Mouse (Mus musculus): ENCODE measurements around the gene Zfp36.

The Zfp36 gene

DNA sequence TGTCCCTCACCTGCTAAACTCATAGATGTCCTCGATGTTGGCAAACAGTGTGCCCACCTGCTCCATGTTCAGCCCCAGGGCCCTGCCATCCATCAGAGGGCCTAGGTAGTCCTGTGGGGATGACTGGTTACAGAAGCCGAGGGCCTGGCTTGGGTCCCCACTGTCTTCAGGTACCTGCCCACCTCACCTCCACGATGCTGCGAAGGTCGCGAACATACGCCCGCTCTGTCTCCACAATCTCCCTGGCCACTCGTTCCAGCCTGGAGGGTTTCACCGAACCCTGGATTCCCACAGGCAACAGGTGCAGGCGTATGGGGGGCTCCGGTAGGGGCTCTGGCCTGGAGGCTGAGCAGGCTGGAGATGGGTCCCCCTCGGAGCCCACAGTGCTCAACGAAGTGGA lies 10.0 kb downstream of the Zfp36 start:
- ATAC-seq (ENCODE audit: low TSS enrichment), result no peak

GRCm38 (mm10) chr7:28368276-28368920 lies 11.7 kb downstream of the Zfp36 start:
- no peak for ATAC-seq (ENCODE audit: low TSS enrichment)

- ATAC-seq (ENCODE audit: low TSS enrichment), result no peak
Measured at GRCm38 (mm10) chr7:28367663-28368275, 12.3 kb downstream of the Zfp36 start.

DNA sequence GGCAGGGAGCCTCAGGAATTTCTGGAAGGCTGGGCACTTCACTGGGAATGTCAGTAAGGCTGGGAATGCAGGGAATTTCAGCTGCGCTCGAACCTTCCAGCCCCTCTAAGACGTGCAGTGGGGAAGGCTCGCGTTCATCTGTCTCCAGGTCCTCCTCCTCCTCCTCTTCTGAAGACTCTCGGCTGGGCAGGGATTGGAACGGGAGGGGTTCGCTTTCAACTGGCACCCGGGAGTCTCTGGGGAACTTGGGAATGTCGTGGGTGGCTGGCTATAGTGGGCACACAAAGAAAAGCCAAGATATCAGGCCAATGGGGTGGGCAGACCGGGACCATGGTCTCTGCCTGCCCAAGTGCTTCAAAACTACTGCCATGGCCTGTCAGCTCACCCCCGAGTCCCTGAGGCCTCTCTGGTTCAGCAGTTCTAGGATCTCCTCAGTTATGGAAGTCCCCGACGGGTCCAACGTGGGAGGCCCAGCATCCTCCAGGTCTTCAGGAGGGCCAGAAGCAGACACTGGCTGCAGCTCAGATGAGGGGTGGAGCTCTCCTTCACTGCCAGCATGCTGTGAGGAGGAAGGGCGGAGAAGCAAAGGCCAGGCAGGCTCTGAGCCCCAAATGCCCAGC lies 17.5 kb downstream of the Zfp36 start:
- no peak for ATAC-seq (ENCODE audit: low TSS enrichment)

- peak; percentile 41; the same call in 1 of the 2 replicates for ATAC-seq (ENCODE audit: low TSS enrichment)
Measured at GRCm38 (mm10) chr7:28361647-28362341, 18.3 kb downstream of the Zfp36 start.

DNA sequence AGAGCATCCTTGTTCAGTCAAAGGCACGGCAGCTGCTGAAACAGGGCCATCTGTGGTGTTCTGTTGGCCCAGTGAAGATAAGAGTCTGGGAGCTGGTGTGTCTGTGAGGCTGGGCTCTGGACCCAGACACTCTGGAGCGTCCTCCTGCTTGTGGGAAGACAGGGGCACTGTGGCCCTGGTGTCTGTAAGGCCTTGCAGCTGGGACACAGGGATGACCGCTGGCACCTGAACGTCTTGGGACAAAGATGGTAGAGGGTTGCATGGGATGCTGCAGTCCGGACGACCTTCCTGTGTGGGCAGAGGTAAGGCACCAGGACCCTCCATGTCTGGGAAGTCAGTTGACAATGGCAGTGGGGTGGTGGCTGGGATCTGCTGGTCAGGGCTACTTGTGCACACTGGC lies 19.8 kb downstream of the Zfp36 start:
- ATAC-seq (ENCODE audit: low TSS enrichment), result no peak

DNA sequence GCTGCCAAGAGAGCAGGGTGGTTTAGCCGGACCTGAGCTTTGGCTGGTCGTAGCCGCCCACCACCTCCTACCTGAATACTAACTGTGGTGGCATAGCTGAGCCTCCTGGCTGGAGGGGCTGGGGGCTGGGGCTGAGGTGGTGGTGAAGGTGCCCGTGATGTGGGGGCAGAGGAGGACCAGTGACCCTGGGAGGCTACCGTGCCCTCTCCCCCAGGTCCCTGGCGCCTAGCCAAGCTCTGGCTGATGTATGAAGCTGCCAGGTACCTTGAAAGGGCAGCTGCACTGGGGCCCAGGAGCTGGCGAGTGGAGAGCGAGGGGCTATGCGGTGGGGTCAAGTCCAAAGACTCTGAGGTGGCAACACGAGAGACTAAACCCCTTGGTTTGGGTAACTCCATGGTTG lies 20.2 kb downstream of the Zfp36 start:
- no peak for ATAC-seq (ENCODE audit: low TSS enrichment)

GRCm38 (mm10) chr7:28358431-28358830 lies 21.6 kb downstream of the Zfp36 start:
- no peak for ATAC-seq (ENCODE audit: low TSS enrichment)

DNA sequence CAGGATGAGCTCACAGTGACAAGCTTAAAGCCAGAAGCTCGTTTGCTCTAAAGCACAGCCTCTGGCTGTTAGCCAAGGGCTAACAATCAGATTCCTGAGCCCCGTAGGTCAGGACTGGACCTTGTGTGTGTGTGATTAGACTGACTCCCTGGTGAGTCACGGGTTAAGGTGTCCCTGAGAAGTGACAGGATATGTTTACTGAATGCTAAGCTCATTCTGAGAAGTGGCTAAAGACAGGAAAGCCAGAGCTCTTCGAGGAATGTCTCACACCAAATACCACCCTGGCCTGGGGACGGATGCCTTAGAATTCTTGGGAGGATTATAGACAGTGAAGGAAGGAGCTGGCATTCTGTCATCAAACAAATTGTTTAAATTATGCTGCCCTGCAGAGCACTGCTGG lies 22.1 kb downstream of the Zfp36 start:
- no peak for ATAC-seq (ENCODE audit: low TSS enrichment)

- ATAC-seq (ENCODE audit: low TSS enrichment), result no peak
Measured at GRCm38 (mm10) chr7:28356981-28357380, 23.1 kb downstream of the Zfp36 start.

- ATAC-seq (ENCODE audit: low TSS enrichment), result no peak
Measured at GRCm38 (mm10) chr7:28355221-28355620, 24.8 kb downstream of the Zfp36 start.

GRCm38 (mm10) chr7:28354596-28354995 lies 25.5 kb downstream of the Zfp36 start:
- ATAC-seq (ENCODE audit: low TSS enrichment), result no peak

GRCm38 (mm10) chr7:28354113-28354581 lies 25.9 kb downstream of the Zfp36 start:
- ATAC-seq (ENCODE audit: low TSS enrichment), result no peak

DNA sequence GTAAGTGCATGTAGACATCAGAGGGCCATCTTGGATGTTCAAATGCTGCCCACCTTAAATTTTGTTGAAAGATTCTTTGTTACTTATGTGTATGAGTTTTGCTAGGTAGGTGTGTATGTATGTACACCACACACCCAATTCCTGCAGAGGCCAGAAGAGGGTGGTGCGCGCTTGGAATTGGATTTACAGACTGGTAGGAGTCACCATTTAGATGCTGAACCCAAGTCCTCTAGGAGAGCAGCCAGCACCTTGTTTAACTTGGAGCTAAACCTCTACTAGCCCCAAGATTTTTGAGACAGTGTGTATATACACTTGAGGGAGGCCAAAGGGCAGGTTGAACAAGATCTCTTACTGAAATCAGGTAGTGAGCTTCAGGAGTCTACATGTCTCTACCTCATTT lies 26.8 kb downstream of the Zfp36 start:
- no peak for ATAC-seq (ENCODE audit: low TSS enrichment)

DNA sequence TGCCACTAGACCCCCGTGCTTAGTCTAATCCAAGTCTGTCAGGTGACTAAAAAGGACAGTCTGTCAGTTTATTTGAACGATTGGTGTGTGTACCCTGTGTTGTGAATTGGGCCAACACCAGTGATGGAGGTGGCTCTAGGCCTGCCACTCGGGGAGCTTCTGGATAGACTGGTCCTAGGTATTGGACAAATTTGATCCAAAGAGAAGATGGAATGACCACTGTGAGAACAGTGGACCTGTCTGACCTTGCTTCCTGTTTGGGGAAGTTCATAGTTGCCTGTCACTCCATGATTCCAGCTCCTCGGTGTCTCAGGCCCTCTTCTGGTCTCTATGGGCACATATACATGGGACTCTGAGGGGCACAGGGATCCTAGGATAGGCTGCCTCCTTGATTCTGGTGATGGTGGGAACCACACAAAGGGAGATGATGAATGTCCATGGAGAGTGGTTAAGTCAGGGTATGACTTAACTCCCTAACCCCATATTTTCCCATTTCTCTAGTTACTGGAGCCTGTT lies 28.3 kb downstream of the Zfp36 start:
- no peak for ATAC-seq (ENCODE audit: low TSS enrichment)

GRCm38 (mm10) chr7:28350155-28350883 lies 29.7 kb downstream of the Zfp36 start, which contains the start of gene Rps16:
TSS of gene Rps16 (plus strand) at chr7:28350652.
- peak; percentile 93 for ATAC-seq (ENCODE audit: low TSS enrichment)

GRCm38 (mm10) chr7:28348601-28349000 lies 31.5 kb downstream of the Zfp36 start:
- ATAC-seq (ENCODE audit: low TSS enrichment), result no peak

DNA sequence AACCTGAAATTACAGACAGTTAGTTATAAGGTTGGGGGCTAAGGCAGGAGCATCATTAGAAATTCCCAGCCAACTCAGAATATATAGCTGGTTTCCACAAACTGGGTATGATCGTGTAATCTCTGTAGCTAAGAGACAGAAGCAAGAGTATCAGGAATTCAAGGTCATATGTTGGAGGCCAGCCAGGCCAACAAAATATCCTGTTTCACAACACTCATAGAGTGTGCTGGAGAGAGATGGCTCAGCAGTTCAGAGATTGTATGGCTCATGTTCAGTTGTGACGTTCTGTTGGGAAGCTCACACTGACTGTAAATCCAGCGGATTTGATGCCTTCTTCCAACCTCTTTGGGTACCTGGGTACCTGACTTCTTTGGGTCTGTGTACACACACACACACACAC lies 32.3 kb downstream of the Zfp36 start:
- ATAC-seq (ENCODE audit: low TSS enrichment), result no peak

DNA sequence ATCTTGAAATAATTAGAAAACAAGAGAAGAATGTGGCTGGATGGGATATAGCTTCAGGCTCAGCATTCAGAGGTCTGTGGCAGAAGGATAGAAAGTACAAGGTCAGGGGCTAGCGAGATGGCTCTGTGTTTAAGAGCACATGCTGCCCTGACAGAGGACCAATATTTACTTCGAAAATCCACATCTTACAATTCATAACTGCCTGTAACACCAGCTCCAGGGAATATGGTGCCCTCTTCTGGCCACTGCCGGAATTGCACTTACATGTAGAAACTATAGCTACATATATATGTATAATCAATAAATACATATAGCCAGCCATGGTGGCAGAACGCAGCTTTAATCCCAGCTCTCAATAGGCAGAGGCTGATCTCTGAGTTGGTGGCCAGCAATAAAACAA lies 35.4 kb downstream of the Zfp36 start:
- ATAC-seq (ENCODE audit: low TSS enrichment), result no peak; the same call in 1 of the 2 replicates

DNA sequence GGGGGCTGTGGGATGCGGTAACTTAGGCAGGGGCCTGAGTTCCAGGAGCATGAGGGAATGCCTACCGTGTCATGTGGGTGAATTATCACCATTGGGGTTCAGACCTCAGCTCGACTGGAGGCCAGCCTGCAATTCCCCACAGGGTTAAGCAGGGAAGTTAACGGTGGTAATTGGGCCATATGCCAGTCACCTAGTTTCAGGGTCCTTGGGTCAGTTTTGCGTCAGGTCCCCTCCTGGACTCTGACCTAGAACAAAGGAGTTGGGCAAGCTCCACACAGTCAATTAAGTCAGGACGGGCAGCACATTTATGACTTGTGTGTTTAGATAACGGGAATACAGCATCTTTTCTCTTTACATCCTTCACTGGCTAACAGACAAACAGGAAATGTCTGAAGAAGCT lies 38.7 kb downstream of the Zfp36 start:
- no peak for ATAC-seq (ENCODE audit: low TSS enrichment)

- no peak for ATAC-seq (ENCODE audit: low TSS enrichment)
Measured at GRCm38 (mm10) chr7:28339213-28339917, 40.7 kb downstream of the Zfp36 start.
